Mouse (Mus musculus): ENCODE results near the gene Ssbp4. TPM values are rescaled to one million over a fixed set of nuclear protein-coding genes. Genes with fewer than 3 reads are reported as not detected.

Gene Ssbp4
- 61.1 and 64.5 TPM in 2 replicates for total RNA-seq (2023)

GRCm38 (mm10) chr8:70608749-70609367 lies at the start of gene Ssbp4:
Gene Ssbp4, minus strand, starts transcription at chr8:70608872.

GRCm38 (mm10) chr8:70632346-70632892 lies 23.7 kb upstream of the Ssbp4 start, which contains the start of gene Gdf15:
Gene Gdf15, minus strand, starts transcription at chr8:70632456.

GRCm38 (mm10) chr8:70615894-70616293 lies 7.2 kb upstream of the Ssbp4 start, which contains the start of gene Lrrc25:
Gene Lrrc25, plus strand, starts transcription at chr8:70616155.

GRCm38 (mm10) chr8:70593961-70594609 lies 14.6 kb downstream of the Ssbp4 start, which contains the start of gene Isyna1:
Gene Isyna1, plus strand, starts transcription at chr8:70594373.

Other genes starting within 250 kb of the Ssbp4 start
- gene Comp, start 235.3 kb downstream of the Ssbp4 start, total RNA-seq (2023): 0.19 TPM in 1 of 2 replicates, not detected in the other
- 3.2 and 9.3 TPM in 2 replicates for gene Crtc1, start 169.3 kb downstream of the Ssbp4 start, total RNA-seq (2023)
- gene Klhl26, start 131.9 kb downstream of the Ssbp4 start, total RNA-seq (2023): 1.6 and 1.9 TPM in 2 replicates
- not detected in 2 replicates for gene Tmem59l, start 121.5 kb downstream of the Ssbp4 start, total RNA-seq (2023)
- gene Crlf1, start 115.7 kb downstream of the Ssbp4 start, total RNA-seq (2023): 0.57 TPM in 1 of 2 replicates, not detected in the other
- gene Rex1bd, start 102.1 kb downstream of the Ssbp4 start, total RNA-seq (2023): 28.1 and 40.0 TPM in 2 replicates
- gene Uba52, start 98.1 kb downstream of the Ssbp4 start, total RNA-seq (2023): 559 and 837 TPM in 2 replicates
- 162 and 198 TPM in 2 replicates for gene Fkbp8, start 81.1 kb downstream of the Ssbp4 start, total RNA-seq (2023)
- gene Kxd1, start 80.9 kb downstream of the Ssbp4 start, total RNA-seq (2023): 29.8 and 33.9 TPM in 2 replicates
- gene Ell, start 69.4 kb downstream of the Ssbp4 start, total RNA-seq (2023): 64.2 and 80.9 TPM in 2 replicates
- gene Isyna1, start 14.5 kb downstream of the Ssbp4 start, total RNA-seq (2023): 36.8 and 37.0 TPM in 2 replicates
- gene Lrrc25, start 7.3 kb upstream of the Ssbp4 start, total RNA-seq (2023): 118 and 126 TPM in 2 replicates
- 0.66 TPM in 2 replicates for gene Gdf15, start 23.6 kb upstream of the Ssbp4 start, total RNA-seq (2023)
- gene Pgpep1, start 51.5 kb upstream of the Ssbp4 start, total RNA-seq (2023): 1.2 and 3.4 TPM in 2 replicates
- gene Lsm4, start 64.4 kb upstream of the Ssbp4 start, total RNA-seq (2023): 33.3 and 36.4 TPM in 2 replicates
- 770 and 908 TPM in 2 replicates for gene Jund, start 90.1 kb upstream of the Ssbp4 start, total RNA-seq (2023)
- 2.7 and 3.1 TPM in 2 replicates for gene Iqcn, start 94.6 kb upstream of the Ssbp4 start, total RNA-seq (2023)
- 0.39 TPM in 1 of 2 replicates, not detected in the other for gene Gm3336, start 109.7 kb upstream of the Ssbp4 start, total RNA-seq (2023)
- gene Pde4c, start 114.8 kb upstream of the Ssbp4 start, total RNA-seq (2023): 0.41 and 0.51 TPM in 2 replicates
- gene Rab3a, start 145.8 kb upstream of the Ssbp4 start, total RNA-seq (2023): 1.3 and 2.0 TPM in 2 replicates
- gene Mpv17l2, start 152.1 kb upstream of the Ssbp4 start, total RNA-seq (2023): 12.1 and 18.3 TPM in 2 replicates
- 16.9 and 17.2 TPM in 2 replicates for gene Pik3r2, start 167.8 kb upstream of the Ssbp4 start, total RNA-seq (2023)
- gene Mast3, start 196.2 kb upstream of the Ssbp4 start, total RNA-seq (2023): 167 and 180 TPM in 2 replicates
- gene Il12rb1, start 199.6 kb upstream of the Ssbp4 start, total RNA-seq (2023): 0.63 and 0.98 TPM in 2 replicates
- 13.1 and 14.2 TPM in 2 replicates for gene Arrdc2, start 230.8 kb upstream of the Ssbp4 start, total RNA-seq (2023)

Data from neutrophil, adult 65 days (primary cell).